Mouse (Mus musculus): ENCODE data around the gene Lrrfip1.

The Lrrfip1 gene

DNA sequence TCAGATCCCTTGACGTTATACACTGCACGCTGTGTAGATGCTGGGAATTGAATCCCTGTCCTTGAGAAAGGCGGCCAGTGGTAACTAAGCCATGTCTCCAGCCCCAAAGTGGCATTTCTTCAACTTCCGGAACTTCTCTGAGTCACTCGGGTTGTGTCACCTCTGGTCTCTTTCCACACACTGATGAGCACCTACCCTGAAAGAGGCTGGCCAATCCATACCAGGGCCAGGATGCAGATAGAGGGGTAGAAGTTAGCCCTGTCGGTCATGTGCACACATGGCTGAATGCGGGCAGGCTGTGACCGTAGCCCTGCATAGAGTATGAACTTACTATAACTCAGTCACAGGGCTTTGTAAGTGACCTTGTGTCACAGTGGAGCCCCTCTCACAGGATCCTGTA, 57.9 kb downstream of the Lrrfip1 start:
- DNase-seq (ENCODE audit: low spot score) = no peak

DNA sequence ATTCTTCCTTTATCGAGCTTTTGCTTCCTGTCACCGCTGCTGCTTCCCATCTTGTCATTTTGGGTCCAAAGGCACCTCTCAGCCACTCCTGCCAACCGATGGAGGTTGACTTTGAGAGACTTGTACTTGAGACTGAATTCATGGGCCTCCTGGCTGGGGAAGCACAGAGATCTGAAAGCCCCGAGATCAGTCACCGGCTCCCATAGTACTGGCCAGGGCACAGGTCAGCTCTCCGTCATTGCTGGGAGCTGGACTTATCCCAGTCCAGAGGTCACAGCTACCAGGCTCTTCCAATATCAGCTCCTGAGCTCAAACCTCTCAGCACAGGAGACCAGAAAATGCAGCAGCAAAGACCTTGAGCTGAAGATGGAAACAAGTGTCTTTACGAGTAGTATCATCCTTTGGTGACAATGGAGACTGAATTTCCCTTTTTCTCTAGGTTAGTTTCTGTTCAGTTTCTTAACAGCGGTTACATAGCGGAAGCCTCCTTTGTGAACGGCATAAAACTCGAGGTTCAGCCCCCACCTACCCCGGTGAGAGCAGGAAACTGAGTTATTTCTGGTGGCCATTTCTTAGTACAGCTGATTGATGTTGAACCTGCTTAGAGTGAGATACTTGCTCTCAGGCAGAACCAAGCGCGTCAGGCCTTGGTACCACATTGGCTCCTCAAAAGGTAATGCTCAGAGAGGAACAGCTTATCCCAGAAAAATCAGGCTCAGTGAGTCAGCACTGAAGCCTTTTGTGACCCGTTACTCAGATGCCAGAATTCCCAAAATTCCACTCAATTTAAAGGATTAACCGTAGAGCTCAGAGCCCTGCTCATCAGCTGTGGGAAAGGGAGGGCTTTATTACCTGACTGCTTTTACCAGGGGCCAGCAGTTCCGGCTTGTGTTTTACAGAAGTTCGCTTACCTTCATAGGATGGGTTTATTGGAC, 59.0 kb downstream of the Lrrfip1 start:
- DNase-seq (ENCODE audit: low spot score) = no peak

DNA sequence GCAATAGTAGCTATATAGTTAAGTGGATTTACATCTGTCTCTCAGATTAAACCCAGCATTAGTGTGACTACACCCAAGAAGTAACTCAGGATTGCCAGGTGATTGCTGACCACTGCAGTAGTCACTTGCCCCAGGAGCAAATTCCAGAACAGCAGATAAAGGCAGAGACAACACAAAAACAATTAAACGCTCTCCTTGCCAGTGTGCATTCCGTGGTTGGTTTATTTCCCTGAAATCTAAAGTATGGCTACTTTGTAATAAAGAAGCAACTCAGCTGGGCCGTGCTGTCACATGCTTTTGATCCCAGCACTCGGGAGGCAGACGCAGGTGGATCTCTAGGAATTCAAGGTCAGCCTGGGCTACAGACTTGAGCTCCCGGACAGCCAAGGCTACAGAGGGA, 59.7 kb downstream of the Lrrfip1 start:
- no peak for DNase-seq (ENCODE audit: low spot score)

DNA sequence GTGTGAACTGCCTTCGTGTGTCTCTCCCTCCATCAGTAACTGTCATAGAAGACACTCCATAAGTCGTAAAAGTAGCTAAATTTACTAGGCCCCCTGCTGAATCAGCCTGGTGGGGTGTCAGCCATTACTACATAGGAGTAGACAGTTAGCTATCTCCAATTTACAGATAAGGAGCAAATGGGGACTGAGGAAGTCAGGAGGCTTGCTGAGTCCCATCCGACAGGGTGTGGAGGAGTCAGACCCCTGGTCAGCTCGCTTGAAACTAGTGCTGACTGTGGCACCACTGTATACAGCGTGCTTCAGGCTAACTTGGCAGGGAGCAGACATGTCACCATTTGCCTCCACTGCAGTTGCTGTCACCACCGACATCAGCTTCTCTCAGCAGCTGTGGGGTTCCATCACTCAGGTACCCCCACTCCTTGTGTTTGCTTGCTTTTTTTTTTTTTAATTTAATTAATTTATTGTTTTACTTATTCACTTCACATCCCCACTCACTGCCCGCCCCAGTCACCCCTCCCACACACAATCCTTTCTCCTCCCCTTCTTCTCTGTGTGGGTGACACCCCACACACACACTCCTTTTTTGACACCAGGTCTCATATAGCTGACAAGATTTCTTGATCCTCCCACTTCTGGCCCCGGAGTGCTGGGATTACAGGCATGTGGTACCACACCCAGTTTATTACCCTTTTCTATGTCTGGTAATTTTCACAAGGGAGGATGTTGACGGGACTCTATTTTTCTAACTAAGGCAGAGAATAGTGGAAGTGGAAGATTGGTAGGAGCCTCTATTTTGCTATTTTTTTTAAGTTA, 61.5 kb downstream of the Lrrfip1 start:
- DNase-seq (ENCODE audit: low spot score) = no peak

DNA sequence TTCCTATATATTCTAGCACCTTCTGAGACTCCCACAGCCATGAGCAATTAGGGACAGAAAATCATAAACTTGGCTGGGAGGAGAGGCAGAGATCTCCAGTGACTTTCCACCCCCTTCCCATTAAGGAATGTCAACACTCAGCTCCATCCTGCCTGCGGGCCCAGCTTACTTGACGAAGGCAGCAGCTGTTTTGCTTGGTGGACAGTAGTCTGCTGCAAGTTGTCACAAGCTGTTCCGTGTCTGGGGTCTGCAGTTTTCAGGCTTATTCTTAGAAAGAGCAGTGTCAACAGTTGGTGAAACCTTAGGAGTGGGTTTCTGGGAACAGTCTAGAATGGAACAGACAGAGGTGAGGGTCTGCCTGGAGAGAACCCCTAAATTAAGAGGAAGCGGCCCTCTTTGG, 62.6 kb downstream of the Lrrfip1 start:
- DNase-seq (ENCODE audit: low spot score) = no peak

DNA sequence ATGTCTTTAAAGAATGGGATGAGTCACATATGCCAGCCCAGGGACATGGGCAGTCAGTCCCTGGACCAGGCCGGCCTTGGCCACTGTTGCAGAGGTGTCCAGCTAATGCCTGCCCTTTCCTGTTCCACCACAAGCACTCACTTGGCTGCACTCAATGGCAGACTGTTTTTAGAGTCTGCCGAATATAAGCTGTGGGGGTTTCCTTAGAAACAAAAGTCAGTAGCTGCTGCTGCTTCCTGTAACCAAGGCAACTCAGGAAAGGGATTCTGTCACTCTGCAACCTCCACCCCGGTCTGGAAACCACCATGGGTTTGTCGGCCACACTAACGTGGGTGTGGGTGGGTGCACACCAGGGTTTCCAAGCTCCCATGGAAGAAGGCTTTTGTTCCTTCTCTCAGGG, 63.8 kb downstream of the Lrrfip1 start:
- DNase-seq (ENCODE audit: low spot score) = no peak

DNA sequence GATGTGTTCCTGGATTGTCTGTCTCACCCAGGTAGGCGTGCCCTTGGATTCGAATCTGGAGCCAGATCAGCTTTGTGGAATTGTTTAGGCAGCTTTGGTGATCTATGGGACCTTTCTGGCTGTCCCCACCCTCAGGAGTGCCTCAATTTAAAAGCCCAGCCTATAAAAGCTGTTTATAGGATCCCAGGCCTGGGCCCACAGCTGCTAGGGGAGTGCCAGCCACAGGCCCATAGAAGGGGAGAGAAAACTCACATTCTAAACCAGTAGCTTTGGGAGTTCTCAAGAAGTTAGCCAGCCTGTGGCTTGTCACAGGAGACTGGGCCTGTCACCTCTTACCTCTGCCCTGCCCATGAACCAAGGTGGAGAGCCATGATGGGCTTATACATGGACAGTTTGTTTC, 65.5 kb downstream of the Lrrfip1 start:
- DNase-seq (ENCODE audit: low spot score) = no peak

DNA sequence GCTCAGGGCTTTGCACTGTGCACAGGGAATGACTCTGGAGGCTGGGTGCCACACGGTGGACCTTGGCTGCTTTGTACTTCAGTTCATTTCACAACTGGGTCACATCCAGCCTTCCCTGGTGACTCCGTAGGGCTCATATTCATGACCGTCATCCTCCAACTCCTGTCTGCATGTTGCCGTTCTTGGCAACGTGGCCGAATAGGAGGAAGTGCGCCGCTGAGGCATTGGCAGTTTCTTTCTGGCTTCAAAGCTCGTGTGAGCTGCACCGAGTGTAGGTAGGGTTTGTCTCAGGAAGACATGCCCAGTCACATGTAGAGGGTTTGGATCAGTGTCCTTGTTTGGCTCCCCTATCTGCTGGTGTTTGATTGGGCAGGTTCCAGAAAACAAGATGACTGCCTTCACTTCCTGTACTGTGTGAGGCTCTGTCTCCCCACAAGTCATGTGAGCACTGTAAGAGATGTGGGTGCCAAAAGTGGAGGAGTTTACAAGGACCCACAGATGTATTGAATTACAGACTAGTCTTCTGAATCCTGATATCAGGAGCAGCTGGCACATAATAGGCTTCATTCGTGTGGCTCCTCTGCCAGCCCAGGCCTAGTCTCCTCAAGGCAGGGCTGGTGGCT, 66.5 kb downstream of the Lrrfip1 start:
- no peak for DNase-seq (ENCODE audit: low spot score)

DNA sequence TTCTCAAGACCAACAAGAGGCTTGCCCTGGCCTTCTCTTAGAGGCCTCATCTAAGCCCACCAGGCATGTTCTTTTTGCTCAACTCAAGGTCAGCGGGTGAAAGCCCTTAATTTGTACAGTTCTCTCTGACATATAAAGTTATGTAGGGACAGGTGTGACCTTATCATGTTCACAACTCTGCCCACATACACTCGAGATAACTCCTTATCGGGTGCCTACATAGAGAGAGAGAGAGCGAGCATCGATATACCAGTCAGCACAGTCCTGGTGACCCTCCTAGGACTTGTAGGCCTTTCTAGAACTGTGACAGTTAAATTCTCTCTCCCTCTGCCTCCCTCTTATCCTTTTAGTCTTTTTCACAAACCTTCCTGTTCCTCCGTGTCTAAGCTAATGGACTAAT, 67.5 kb downstream of the Lrrfip1 start:
- no peak for DNase-seq (ENCODE audit: low spot score)

DNA sequence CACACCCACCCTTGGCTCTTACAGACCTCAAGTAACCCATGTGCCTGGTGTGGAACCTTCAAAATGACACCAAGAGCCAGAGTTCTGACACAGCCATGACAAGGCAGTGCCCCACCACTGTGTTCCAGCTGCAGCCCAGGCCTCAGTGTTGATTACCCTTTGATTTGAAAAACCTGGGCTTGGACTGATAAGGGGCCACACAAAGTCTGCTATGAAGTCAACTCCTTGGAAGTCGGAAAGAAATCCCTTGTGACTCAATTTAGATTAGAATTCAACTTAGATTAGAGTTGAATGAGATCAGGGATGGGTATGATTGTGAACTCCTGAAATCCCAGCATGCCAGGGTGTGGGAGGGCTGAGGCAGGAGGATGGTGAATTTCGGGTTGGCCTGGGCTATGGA, 68.1 kb downstream of the Lrrfip1 start:
- no peak for DNase-seq (ENCODE audit: low spot score)

DNA sequence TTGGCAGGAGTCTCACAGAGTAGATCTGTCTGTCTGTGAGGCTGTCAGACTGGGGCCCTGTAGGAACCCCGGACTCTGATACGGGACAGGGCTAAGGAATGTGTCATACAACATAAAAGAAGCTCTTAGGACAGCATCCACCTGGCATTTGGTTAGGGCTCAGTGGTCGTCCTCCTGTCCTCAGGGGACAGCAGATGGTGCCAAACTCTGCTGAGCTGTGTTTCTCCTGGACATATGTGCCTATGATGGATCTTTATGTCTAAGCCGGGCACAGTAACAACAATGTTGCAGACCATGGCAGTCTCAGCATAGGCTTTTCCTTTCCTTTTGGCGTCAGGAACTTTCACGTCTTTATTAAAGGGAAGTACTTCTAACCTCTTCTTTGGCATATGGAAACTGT, 69.2 kb downstream of the Lrrfip1 start:
- no peak for DNase-seq (ENCODE audit: low spot score)

DNA sequence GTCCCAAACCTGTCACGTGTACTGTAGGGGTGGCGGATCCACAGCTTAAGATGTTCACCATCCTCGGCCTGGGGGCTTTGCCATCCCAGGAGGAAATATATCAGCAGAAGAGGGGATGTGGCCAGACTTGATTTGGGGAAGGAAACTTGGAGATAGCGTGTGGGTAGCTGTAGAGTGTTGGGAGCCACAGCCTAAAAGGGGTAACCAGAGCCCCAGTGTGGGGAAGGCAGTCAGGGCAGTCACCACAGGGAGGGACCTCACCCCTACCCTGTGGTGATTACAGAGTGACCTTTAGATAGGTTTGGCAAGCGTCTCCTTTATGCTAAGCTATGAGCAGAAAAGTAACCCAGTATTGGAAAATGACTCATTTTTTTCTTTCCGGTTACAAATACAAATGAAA, 71.0 kb downstream of the Lrrfip1 start:
- DNase-seq (ENCODE audit: low spot score) = no peak

DNA sequence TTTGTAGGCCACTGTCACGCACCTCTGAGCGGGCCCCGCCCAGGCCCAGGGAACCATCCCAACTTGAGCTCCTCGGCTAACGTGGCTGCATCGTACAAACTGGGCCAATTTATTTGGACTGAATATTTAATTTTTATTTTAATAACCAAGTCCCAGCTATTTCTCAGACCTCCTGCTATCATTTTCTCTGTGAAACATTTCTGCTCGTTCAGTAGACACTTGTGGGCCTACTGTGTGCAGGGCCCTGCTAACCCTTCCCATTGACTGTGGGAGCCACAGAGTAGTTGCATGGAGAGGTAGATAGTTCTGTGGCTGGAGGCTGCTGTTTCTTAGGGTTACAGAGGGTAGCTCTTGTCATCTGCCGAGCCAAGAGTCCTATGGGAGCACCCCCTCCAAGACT, 72.0 kb downstream of the Lrrfip1 start:
- DNase-seq (ENCODE audit: low spot score) = no peak

DNA sequence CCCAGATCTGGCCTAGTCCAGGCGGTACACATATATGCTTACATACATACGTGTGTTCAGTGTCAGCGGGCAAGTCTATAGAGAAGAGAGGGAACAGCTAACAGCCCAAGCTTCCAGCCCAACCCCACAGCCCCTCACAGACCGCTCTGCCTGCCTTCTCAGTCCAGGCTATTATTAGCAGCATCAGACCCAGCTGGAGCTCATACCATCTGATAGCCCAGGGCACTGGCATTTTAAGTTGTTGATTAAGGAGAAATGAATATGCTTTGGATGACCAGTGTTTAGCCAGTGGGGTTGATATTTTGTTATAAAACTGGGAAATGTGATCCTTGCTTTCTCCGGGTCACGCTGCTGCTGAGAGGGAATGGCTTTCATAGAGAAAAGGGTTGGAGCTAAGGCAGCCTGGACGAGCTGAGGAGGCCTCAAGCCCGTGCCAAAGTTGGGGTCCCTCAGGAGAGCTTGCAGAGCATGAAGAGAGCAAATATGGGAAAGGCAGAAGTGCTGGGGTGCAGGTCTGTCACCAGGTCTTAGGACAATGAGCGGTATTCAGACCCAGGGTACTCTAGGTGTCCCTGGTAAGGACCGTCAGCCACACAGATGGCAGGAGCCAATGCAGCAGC, 73.2 kb downstream of the Lrrfip1 start:
- no peak for DNase-seq (ENCODE audit: low spot score)

DNA sequence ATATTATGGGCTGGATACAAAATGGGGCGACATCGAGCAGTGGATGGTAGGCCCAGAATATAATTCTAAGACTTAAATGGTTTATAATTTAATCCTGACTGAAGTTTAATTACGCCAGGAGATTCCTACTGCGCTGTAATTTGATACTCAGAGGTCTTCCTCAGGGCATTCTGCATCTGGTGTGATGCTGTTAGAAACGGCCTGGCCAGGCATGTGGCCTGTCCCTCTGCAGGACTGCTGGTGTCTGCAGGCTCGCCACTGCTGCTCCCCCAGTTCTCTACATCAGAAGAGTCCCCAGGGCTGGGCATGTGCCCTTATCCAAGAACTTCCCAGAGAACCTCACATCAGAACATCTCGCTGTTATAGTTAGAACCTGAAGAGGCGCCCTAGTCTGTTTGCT, 78.4 kb downstream of the Lrrfip1 start:
- no peak for DNase-seq (ENCODE audit: low spot score)

DNA sequence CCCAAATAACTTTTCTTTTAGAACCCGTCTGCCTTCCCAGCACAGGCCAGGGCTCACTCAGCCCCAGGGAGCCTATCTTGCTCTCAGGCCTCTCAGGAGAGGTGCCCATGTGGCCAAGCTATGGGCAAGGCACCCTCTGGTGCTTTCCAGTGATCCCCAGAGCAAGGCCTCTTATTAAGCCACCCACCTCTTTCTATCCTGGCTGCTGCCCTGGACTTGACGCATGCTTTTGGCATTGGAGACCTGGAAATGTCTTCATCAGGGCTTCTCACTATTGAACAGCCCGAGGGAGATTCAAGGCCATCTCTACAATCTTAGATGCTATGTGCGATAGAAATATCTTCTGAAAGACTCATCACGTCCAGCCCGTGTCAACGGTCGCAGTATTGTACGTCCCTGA, 78.9 kb downstream of the Lrrfip1 start:
- DNase-seq (ENCODE audit: low spot score) = no peak

DNA sequence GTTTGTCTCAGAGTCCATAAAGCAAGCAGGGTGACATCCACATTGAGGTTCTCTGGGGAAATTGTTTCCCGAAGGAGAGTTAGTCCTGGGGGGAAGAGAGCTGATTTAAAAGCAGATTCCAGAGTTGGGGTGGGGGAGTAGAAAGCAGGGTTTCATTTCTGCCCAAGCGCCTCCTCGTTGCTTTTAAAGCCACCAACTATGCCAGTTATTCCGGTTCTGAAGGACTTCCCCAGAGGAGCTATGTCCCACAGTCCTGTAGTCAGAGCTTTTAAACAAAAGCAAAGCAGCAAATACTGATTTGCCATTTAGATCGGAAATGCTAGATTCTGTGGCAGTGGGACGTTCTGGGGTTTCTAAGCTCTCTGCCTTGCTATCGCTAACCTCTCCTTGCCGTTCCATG, 79.4 kb downstream of the Lrrfip1 start:
- no peak for DNase-seq (ENCODE audit: low spot score)

DNA sequence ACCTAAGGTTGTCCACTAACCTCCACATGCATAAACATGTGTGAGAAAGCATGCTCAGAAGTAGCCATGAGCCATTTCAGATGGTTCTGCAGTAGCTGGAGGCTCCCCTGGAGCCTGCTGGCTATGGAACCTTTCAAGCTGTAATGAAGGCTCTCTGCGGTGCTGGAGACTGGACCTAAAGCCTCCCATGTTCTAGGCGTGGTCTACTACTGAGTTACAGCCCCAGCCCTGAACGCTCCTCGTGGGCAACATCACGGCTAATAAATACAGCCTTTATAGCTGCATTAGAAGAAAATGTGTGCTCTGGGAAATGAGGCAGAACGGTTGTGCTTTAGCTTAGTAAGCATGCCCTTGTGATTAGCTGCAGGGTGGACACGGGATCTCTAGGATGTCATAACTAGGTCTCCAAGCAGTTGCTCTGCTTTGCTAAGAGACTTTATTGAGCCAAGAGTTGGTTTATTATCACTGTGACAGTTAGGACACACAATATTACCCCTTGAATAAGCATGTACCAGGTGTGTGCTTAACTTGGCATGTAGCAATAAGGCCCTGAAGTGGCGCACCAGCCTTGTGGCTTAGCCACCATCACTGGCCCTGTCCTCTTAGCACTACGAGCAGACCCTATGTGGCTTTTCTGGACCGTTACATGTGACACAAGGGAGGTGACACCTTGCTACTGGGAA, 81.3 kb downstream of the Lrrfip1 start:
- DNase-seq (ENCODE audit: low spot score) = no peak

DNA sequence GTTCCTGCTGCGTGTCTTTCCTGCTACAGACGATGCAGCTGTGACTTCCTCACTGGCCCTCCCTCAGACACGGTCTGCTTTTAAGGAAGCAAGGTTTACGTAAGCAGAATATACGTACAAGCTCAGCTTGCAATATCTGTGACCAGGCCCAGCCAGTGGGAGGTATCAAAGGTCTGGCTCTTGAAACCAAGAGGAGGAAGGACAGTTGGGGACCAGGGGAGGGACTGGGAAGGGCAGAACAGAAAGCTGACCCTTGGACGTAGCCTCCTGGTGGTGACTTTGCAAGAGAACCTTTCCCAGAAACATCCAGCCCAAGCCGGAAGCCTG, 81.8 kb downstream of the Lrrfip1 start:
- DNase-seq (ENCODE audit: low spot score) = no peak

DNA sequence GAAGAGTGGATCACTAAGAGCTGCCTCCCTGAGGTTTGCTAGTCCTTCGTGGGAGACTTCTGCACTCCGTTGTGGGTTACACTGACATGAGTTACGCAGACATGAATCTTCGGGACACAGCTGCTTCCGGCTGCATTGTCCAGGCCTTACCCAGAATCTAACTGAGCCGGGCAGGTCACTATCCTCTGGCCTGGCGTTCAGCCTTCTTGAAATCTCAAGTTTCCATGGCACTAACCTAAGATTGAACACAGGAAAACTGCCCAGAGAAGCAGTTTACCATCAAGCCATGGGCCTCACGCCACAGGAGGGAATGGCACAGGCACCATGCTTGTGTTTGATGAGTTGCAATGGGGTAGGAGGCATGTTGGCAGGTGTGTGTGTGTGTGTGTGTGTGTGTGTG, 85.8 kb downstream of the Lrrfip1 start:
- DNase-seq (ENCODE audit: low spot score) = no peak

DNA sequence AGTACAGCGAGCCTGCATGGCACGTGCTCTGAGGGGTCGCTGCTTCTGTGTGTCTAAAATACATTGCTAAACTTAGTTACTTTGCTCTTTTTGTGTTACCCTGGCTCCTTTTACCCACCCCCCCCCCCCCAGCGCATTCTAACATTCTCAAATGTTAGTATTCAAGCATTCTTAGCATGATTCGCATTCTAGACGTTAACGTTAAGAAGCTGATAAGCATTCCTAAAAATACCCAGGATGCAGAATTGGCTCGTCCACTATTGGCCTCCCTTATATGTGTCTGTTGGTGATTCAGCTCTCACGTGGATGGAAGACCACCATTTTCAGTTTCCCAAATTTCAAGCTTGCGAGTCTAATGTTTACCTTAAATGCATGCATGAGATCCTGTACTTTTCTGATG, 86.5 kb downstream of the Lrrfip1 start:
- DNase-seq (ENCODE audit: low spot score) = no peak

DNA sequence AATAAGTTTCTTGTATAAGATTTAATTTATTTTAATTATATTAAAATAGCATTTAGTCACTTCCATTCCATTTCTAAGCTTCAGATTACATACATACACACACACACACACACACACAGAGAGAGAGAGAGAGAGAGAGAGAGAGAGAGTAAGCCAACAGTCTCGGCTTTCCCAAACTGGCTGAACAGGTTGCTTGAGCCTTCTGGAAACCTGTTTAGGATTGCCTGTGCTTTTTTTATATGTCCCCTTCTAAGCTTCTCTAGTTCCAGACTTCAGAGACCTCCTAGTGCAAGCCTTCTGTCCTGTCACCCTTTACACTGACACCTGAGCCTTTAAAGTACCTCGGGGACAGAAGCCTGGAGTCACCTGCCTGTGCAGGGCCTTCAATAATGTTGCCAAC, 87.1 kb downstream of the Lrrfip1 start:
- no peak for DNase-seq (ENCODE audit: low spot score)
